Mouse (Mus musculus): ENCODE measurements around the gene Rab34. TPM values are rescaled to one million over a fixed set of nuclear protein-coding genes. Genes with fewer than 3 reads are reported as not detected.
A peak's percentile ranks its signal among the peaks of the same experiment; 100 is the strongest.

Rab34 gene
- polyA plus RNA-seq, 1 experiment from 2014 or later = 71.0 TPM

GRCm38 (mm10) chr11:78159557-78159956 lies 28.7 kb upstream of the Rab34 start:
- H3K4me1 ChIP-seq = peaks cover 25% of the 10 kb centered on the region

GRCm38 (mm10) chr11:78160171-78160570 lies 28.1 kb upstream of the Rab34 start:
- Histone ChIP-seq H3K27ac (no peak overlapping the region), H3K36me3 (peaks cover 61% of the 10 kb centered on the region), H3K4me3 (0 out of 2 replicates have a peak overlapping the region, but pooled peaks have one; percentile 3), H3K4me2 (replicated peaks) (no peak overlapping the region), H3K27me3 (replicated peaks) (no peaks in the 10 kb centered on the region), H3K9me3 (no peaks in the 10 kb centered on the region), H3K9ac (no peak overlapping the region), H3K4me1 (peaks cover 25% of the 10 kb centered on the region)
- WGBS = 91% methylated on average over 18 of the region's 18 CpGs
- no peak for ATAC-seq (ENCODE audit: low FRiP score, low read depth)

More at GRCm38 (mm10) chr11:78159557-78159956, 28.7 kb upstream of the Rab34 start:
- Histone ChIP-seq H3K4me3 (no peak overlapping the region), H3K27me3 (replicated peaks) (no peaks in the 10 kb centered on the region), H3K4me2 (replicated peaks) (no peak overlapping the region), H3K9ac (no peak overlapping the region), H3K9me3 (no peaks in the 10 kb centered on the region), H3K27ac (no peak overlapping the region), H3K36me3 (peaks cover 67% of the 10 kb centered on the region)
- WGBS = 83% methylated on average over 7 of the region's 7 CpGs
- ATAC-seq (ENCODE audit: low FRiP score, low read depth) = no peak

- Histone ChIP-seq H3K36me3 (peaks cover 60% of the 10 kb centered on the region), H3K9ac (no peak overlapping the region)
Measured at GRCm38 (mm10) chr11:78160675-78161074, 27.6 kb upstream of the Rab34 start.

GRCm38 (mm10) chr11:78161169-78161568 lies 27.1 kb upstream of the Rab34 start:
- Histone ChIP-seq H3K27me3 (replicated peaks) (no peaks in the 10 kb centered on the region), H3K27ac (no peak overlapping the region), H3K4me2 (replicated peaks) (no peak overlapping the region), H3K9me3 (no peaks in the 10 kb centered on the region), H3K4me1 (peaks cover 32% of the 10 kb centered on the region), H3K4me3 (no peak overlapping the region), H3K36me3 (peaks cover 56% of the 10 kb centered on the region), H3K9ac (no peak overlapping the region)
- ATAC-seq (ENCODE audit: low FRiP score, low read depth) = no peak
- WGBS = 93% methylated on average over 14 of the region's 14 CpGs

More at GRCm38 (mm10) chr11:78160675-78161074, 27.6 kb upstream of the Rab34 start:
- WGBS = 91% methylated on average over 3 of the region's 3 CpGs
- Histone ChIP-seq H3K27me3 (replicated peaks) (no peaks in the 10 kb centered on the region), H3K9me3 (no peaks in the 10 kb centered on the region), H3K4me1 (peaks cover 27% of the 10 kb centered on the region), H3K4me2 (replicated peaks) (no peak overlapping the region), H3K27ac (no peak overlapping the region), H3K4me3 (no peak overlapping the region)
- ATAC-seq (ENCODE audit: low FRiP score, low read depth) = no peak

- H3K9ac ChIP-seq = no peak overlapping the region
- no peaks in the 10 kb centered on the region for H3K27me3 ChIP-seq (replicated peaks)
- peaks cover 36% of the 10 kb centered on the region for H3K4me1 ChIP-seq
- peaks cover 56% of the 10 kb centered on the region for H3K36me3 ChIP-seq
- H3K9me3 ChIP-seq = no peaks in the 10 kb centered on the region
- no peak for ATAC-seq (ENCODE audit: low FRiP score, low read depth)
- peak overlapping the region; percentile 78 for H3K4me2 ChIP-seq (replicated peaks)
- H3K4me3 ChIP-seq = no peak overlapping the region
- WGBS = 72% methylated on average over 4 of the region's 4 CpGs
- H3K27ac ChIP-seq = no peak overlapping the region
Measured at GRCm38 (mm10) chr11:78161968-78162367, 26.3 kb upstream of the Rab34 start.

- WGBS = 35% methylated on average over 6 of the region's 6 CpGs
- peaks cover 36% of the 10 kb centered on the region for H3K4me1 ChIP-seq
- no peak overlapping the region for H3K27ac ChIP-seq
- no peaks in the 10 kb centered on the region for H3K9me3 ChIP-seq
- H3K4me3 ChIP-seq = peak overlapping the region; percentile 99
- ATAC-seq (ENCODE audit: low FRiP score, low read depth) = no peak
- H3K27me3 ChIP-seq (replicated peaks) = no peaks in the 10 kb centered on the region
- peaks cover 54% of the 10 kb centered on the region for H3K36me3 ChIP-seq
- peak overlapping the region; percentile 78 for H3K4me2 ChIP-seq (replicated peaks)
- H3K9ac ChIP-seq = peak overlapping the region; percentile 100
Measured at GRCm38 (mm10) chr11:78162504-78162903, 25.7 kb upstream of the Rab34 start.

GRCm38 (mm10) chr11:78163045-78163444 lies 25.2 kb upstream of the Rab34 start:
- Histone ChIP-seq H3K4me2 (replicated peaks) (peak overlapping the region; percentile 78), H3K27ac (peak overlapping the region; percentile 92; the same call in 1 of the 2 replicates), H3K4me3 (peak overlapping the region; percentile 99), H3K9ac (peak overlapping the region; percentile 100), H3K27me3 (replicated peaks) (no peaks in the 10 kb centered on the region), H3K9me3 (no peaks in the 10 kb centered on the region), H3K4me1 (peaks cover 36% of the 10 kb centered on the region), H3K36me3 (peaks cover 48% of the 10 kb centered on the region)
- 77% methylated on average over 2 of the region's 2 CpGs for WGBS
- no peak for ATAC-seq (ENCODE audit: low FRiP score, low read depth)

- peak overlapping the region; percentile 100 for H3K9ac ChIP-seq
- H3K27me3 ChIP-seq (replicated peaks) = no peaks in the 10 kb centered on the region
- H3K4me3 ChIP-seq = peak overlapping the region; percentile 99
- no peaks in the 10 kb centered on the region for H3K9me3 ChIP-seq
- under 1% methylated on average over 22 of the region's 22 CpGs for WGBS
- ATAC-seq (ENCODE audit: low FRiP score, low read depth) = peak; percentile 57
- peak overlapping the region; percentile 92 for H3K27ac ChIP-seq
- H3K36me3 ChIP-seq = peaks cover 39% of the 10 kb centered on the region
- peak overlapping the region; percentile 78 for H3K4me2 ChIP-seq (replicated peaks)
- peaks cover 36% of the 10 kb centered on the region for H3K4me1 ChIP-seq
Measured at GRCm38 (mm10) chr11:78163681-78164603, 24.3 kb upstream of the Rab34 start.

GRCm38 (mm10) chr11:78164604-78164923 lies 23.7 kb upstream of the Rab34 start:
- Histone ChIP-seq H3K4me2 (replicated peaks) (peak overlapping the region; percentile 78), H3K27ac (peak overlapping the region; percentile 92), H3K4me3 (peak overlapping the region; percentile 99), H3K27me3 (replicated peaks) (no peaks in the 10 kb centered on the region), H3K36me3 (peaks cover 33% of the 10 kb centered on the region), H3K4me1 (peaks cover 35% of the 10 kb centered on the region), H3K9ac (peak overlapping the region; percentile 100), H3K9me3 (no peaks in the 10 kb centered on the region)
- ATAC-seq (ENCODE audit: low FRiP score, low read depth) = peak; percentile 13; the same call in 1 of the 2 replicates
- under 1% methylated on average over 14 of the region's 14 CpGs for WGBS

- H3K36me3 ChIP-seq = peaks cover 27% of the 10 kb centered on the region
- H3K4me2 ChIP-seq (replicated peaks) = peak within 1 kb of the TSS; percentile 78
- peaks cover 34% of the 10 kb centered on the region for H3K4me1 ChIP-seq
- no peaks in the 10 kb centered on the region for H3K27me3 ChIP-seq (replicated peaks)
- peak; percentile 76 for ATAC-seq (ENCODE audit: low FRiP score, low read depth)
- peak within 1 kb of the TSS; percentile 100 for H3K9ac ChIP-seq
- WGBS = under 1% methylated on average over 78 of the region's 78 CpGs
- H3K4me3 ChIP-seq = peak within 1 kb of the TSS; percentile 99
- peak within 1 kb of the TSS; percentile 92 for H3K27ac ChIP-seq
- H3K9me3 ChIP-seq = no peaks in the 10 kb centered on the region
Measured at GRCm38 (mm10) chr11:78164924-78165760, 23.1 kb upstream of the Rab34 start, which contains the start of gene Traf4. TSS of gene Traf4 (minus strand) at chr11:78165589.

- Histone ChIP-seq H3K27me3 (replicated peaks) (no peaks in the 10 kb centered on the region), H3K4me1 (peaks cover 34% of the 10 kb centered on the region), H3K36me3 (peaks cover 21% of the 10 kb centered on the region), H3K4me2 (replicated peaks) (peak overlapping the region; percentile 78), H3K9ac (peak overlapping the region; percentile 100), H3K9me3 (no peaks in the 10 kb centered on the region), H3K27ac (0 out of 2 replicates have a peak overlapping the region, but pooled peaks have one; percentile 92), H3K4me3 (peak overlapping the region; percentile 99)
- ATAC-seq (ENCODE audit: low FRiP score, low read depth) = peak; percentile 8; the same call in 1 of the 2 replicates
- 3% methylated on average over 16 of the region's 16 CpGs for WGBS
Measured at GRCm38 (mm10) chr11:78165761-78166109, 22.5 kb upstream of the Rab34 start.

- Histone ChIP-seq H3K27ac (0 out of 2 replicates have a peak overlapping the region, but pooled peaks have one; percentile 92), H3K4me2 (replicated peaks) (peak overlapping the region; percentile 78), H3K9ac (peak overlapping the region; percentile 100), H3K4me3 (no peak overlapping the region; the same call in 1 of the 2 replicates), H3K9me3 (no peaks in the 10 kb centered on the region), H3K36me3 (peaks cover 17% of the 10 kb centered on the region), H3K4me1 (peaks cover 34% of the 10 kb centered on the region), H3K27me3 (replicated peaks) (no peaks in the 10 kb centered on the region)
- 57% methylated on average over 4 of the region's 4 CpGs for WGBS
- no peak for ATAC-seq (ENCODE audit: low FRiP score, low read depth)
Measured at GRCm38 (mm10) chr11:78166161-78166560, 22.1 kb upstream of the Rab34 start.

Data from neural tube, embryonic 12.5 days (tissue).